Mouse (Mus musculus) heart, embryonic 16.5 days (tissue): ENCODE results near the gene Grik2. TPM values are rescaled to one million over a fixed set of nuclear protein-coding genes. Genes with fewer than 3 reads are reported as not detected.
"Not testable (repeated sequence)": the region's sequence is repeated elsewhere in the genome, so short reads cannot be mapped to it uniquely, and the experiment has no call there.

Source experiments
- ATAC-seq: fragments of 200-750 bp; cut with Nextera tagmentation; replicated peaks from 2 replicates; pipeline ENCODE4 v1.8.0; 2017; ENCODE audit warnings: moderate number of reproducible peaks; ENCODE audit not compliant: insufficient read depth, low FRiP score; ENCODE audit errors: extremely low read depth
- H3K27ac ChIP-seq: fragments of 300-500 bp; sonication (generic); 2 replicates; pipeline ENCODE4 v1.5.1; 2014; ENCODE audit warnings: mild to moderate bottlenecking, low read length, control low read depth, moderate library complexity
- H3K27me3 ChIP-seq: fragments of 300-500 bp; sonication (generic); 2 replicates; pipeline ENCODE4 v1.6.1; 2014; ENCODE audit warnings: low read length, mixed read lengths; ENCODE audit not compliant: control insufficient read depth, insufficient read depth
- H3K36me3 ChIP-seq: fragments of 300-500 bp; sonication (generic); 2 replicates; pipeline ENCODE4 v1.6.1; 2014; ENCODE audit not compliant: control insufficient read depth, insufficient read depth
- H3K4me1 ChIP-seq: fragments of 300-500 bp; sonication (generic); 2 replicates; pipeline ENCODE4 v1.6.1; 2014; ENCODE audit warnings: low read length, mixed read lengths; ENCODE audit not compliant: control insufficient read depth, insufficient read depth
- H3K4me2 ChIP-seq: fragments of 300-500 bp; sonication (generic); 2 replicates; pipeline ENCODE4 v1.6.1; 2014; ENCODE audit warnings: low read depth, mild to moderate bottlenecking, control low read depth, low read length
- H3K4me3 ChIP-seq: fragments of 300-500 bp; sonication (generic); 2 replicates; pipeline ENCODE4 v1.5.1; 2014; ENCODE audit warnings: mild to moderate bottlenecking, control low read depth, low read length
- H3K9ac ChIP-seq: fragments of 300-500 bp; sonication (generic); 2 replicates; pipeline ENCODE4 v1.6.1; 2014; ENCODE audit warnings: low read length, control low read depth
- H3K9me3 ChIP-seq: fragments of 300-500 bp; sonication (generic); replicated peaks from 2 replicates; pipeline ENCODE4 v1.6.1; 2016; ENCODE audit warnings: low read length; ENCODE audit not compliant: control insufficient read depth
- WGBS: fragments of 180-500 bp; shearing (Covaris S2); extraction: QIAGEN DNeasy Blood & Tissue Kit; methylation state at CpG from one replicate; pipeline ENCODE4 v1.1.7; 2014; 5-methylcytosine and 5-hydroxymethylcytosine counted together
- polyA plus RNA-seq: library from polyadenylated mRNA; unstranded; fragments of >200 nt; fragmentation: Nextera tagmentation; extraction: Ambion mirVana; gene quantifications from 2 replicates; pipeline ENCODE4 v1.2.1, GENCODE M21; 2015

Grik2 gene
- polyA plus RNA-seq, 1 experiment from 2014 or later, result 0.92 TPM

- H3K9ac ChIP-seq, result no peak overlapping the region
- ATAC-seq, result no peak
Observed at GRCm38 (mm10) chr10:49365262-49365661, 423.3 kb downstream of the Grik2 start.

GRCm38 (mm10) chr10:49322413-49322812 is 466.2 kb downstream of the Grik2 start:
- Histone ChIP-seq H3K36me3 (no peaks in the 10 kb centered on the region), H3K4me1 (no peaks in the 10 kb centered on the region), H3K4me2 (no peak overlapping the region), H3K9ac (no peak overlapping the region), H3K4me3 (no peak overlapping the region), H3K9me3 (no peaks in the 10 kb centered on the region), H3K27me3 (no peaks in the 10 kb centered on the region), H3K27ac (no peak overlapping the region)
- ATAC-seq, result no peak

More at GRCm38 (mm10) chr10:49365262-49365661, 423.3 kb downstream of the Grik2 start:
- Histone ChIP-seq H3K9me3 (no peaks in the 10 kb centered on the region), H3K4me3 (no peak overlapping the region), H3K4me2 (no peak overlapping the region), H3K27me3 (no peaks in the 10 kb centered on the region), H3K27ac (no peak overlapping the region), H3K4me1 (no peaks in the 10 kb centered on the region), H3K36me3 (no peaks in the 10 kb centered on the region)

- ATAC-seq, result no peak
- 73% methylated on average over 2 of the region's 2 CpGs for WGBS
- no peak overlapping the region for H3K4me2 ChIP-seq
- H3K36me3 ChIP-seq, result no peaks in the 10 kb centered on the region
- no peak overlapping the region for H3K9ac ChIP-seq
- no peak overlapping the region for H3K4me3 ChIP-seq
- H3K4me1 ChIP-seq, result no peaks in the 10 kb centered on the region
- no peaks in the 10 kb centered on the region for H3K9me3 ChIP-seq
- no peak overlapping the region for H3K27ac ChIP-seq
- no peaks in the 10 kb centered on the region for H3K27me3 ChIP-seq
Observed at GRCm38 (mm10) chr10:49319880-49320279, 468.7 kb downstream of the Grik2 start.

GRCm38 (mm10) chr10:49256247-49256939 is 532.2 kb downstream of the Grik2 start:
- no peaks in the 10 kb centered on the region for H3K27me3 ChIP-seq
- 0 out of 2 replicates have a peak, but pooled peaks cover 2% of the 10 kb centered on the region for H3K4me1 ChIP-seq
- no peaks in the 10 kb centered on the region for H3K36me3 ChIP-seq
- 18% methylated on average over 2 of the region's 2 CpGs for WGBS
- H3K4me3 ChIP-seq, result no peak overlapping the region
- no peak for ATAC-seq
- H3K9ac ChIP-seq, result no peak overlapping the region
- H3K9me3 ChIP-seq, result no peaks in the 10 kb centered on the region
- no peak overlapping the region for H3K4me2 ChIP-seq
- H3K27ac ChIP-seq, result no peak overlapping the region

GRCm38 (mm10) chr10:49237356-49237755 is 551.2 kb downstream of the Grik2 start:
- ATAC-seq, H3K9me3 ChIP-seq, H3K9ac ChIP-seq, H3K27me3 ChIP-seq, H3K4me1 ChIP-seq, H3K27ac ChIP-seq, H3K36me3 ChIP-seq, H3K4me2 ChIP-seq, H3K4me3 ChIP-seq: not testable (repeated sequence)
- 77% methylated on average over 6 of the region's 6 CpGs for WGBS

GRCm38 (mm10) chr10:49236844-49237243 is 551.7 kb downstream of the Grik2 start:
- not testable (repeated sequence) for H3K36me3 ChIP-seq, H3K4me3 ChIP-seq, ATAC-seq, H3K27me3 ChIP-seq, H3K9ac ChIP-seq, H3K9me3 ChIP-seq, H3K27ac ChIP-seq, H3K4me1 ChIP-seq, H3K4me2 ChIP-seq

- Histone ChIP-seq H3K9ac (no peak overlapping the region), H3K4me2 (no peak overlapping the region), H3K27me3 (no peaks in the 10 kb centered on the region), H3K27ac (no peak overlapping the region), H3K4me1 (no peaks in the 10 kb centered on the region), H3K9me3 (no peaks in the 10 kb centered on the region), H3K4me3 (no peak overlapping the region), H3K36me3 (no peaks in the 10 kb centered on the region)
- ATAC-seq, result no peak
- 60% methylated on average over 1 of the region's 1 CpGs for WGBS
Observed at GRCm38 (mm10) chr10:49220096-49220495, 568.5 kb downstream of the Grik2 start.

GRCm38 (mm10) chr10:49219631-49220030 is 568.9 kb downstream of the Grik2 start:
- H3K4me1 ChIP-seq, result no peaks in the 10 kb centered on the region
- H3K27ac ChIP-seq, result no peak overlapping the region
- no peak overlapping the region for H3K4me3 ChIP-seq
- no peaks in the 10 kb centered on the region for H3K9me3 ChIP-seq
- no peak overlapping the region for H3K4me2 ChIP-seq
- WGBS, result 51% methylated on average over 3 of the region's 3 CpGs
- no peak overlapping the region for H3K9ac ChIP-seq
- no peak for ATAC-seq
- no peaks in the 10 kb centered on the region for H3K27me3 ChIP-seq
- H3K36me3 ChIP-seq, result no peaks in the 10 kb centered on the region

GRCm38 (mm10) chr10:49191773-49192371 is 596.7 kb downstream of the Grik2 start:
- Histone ChIP-seq H3K4me2 (no peak overlapping the region), H3K9ac (no peak overlapping the region), H3K27ac (no peak overlapping the region), H3K4me3 (no peak overlapping the region), H3K36me3 (no peaks in the 10 kb centered on the region), H3K4me1 (no peaks in the 10 kb centered on the region), H3K9me3 (no peaks in the 10 kb centered on the region), H3K27me3 (no peaks in the 10 kb centered on the region)
- ATAC-seq, result no peak
